In the genomic region with DNA sequence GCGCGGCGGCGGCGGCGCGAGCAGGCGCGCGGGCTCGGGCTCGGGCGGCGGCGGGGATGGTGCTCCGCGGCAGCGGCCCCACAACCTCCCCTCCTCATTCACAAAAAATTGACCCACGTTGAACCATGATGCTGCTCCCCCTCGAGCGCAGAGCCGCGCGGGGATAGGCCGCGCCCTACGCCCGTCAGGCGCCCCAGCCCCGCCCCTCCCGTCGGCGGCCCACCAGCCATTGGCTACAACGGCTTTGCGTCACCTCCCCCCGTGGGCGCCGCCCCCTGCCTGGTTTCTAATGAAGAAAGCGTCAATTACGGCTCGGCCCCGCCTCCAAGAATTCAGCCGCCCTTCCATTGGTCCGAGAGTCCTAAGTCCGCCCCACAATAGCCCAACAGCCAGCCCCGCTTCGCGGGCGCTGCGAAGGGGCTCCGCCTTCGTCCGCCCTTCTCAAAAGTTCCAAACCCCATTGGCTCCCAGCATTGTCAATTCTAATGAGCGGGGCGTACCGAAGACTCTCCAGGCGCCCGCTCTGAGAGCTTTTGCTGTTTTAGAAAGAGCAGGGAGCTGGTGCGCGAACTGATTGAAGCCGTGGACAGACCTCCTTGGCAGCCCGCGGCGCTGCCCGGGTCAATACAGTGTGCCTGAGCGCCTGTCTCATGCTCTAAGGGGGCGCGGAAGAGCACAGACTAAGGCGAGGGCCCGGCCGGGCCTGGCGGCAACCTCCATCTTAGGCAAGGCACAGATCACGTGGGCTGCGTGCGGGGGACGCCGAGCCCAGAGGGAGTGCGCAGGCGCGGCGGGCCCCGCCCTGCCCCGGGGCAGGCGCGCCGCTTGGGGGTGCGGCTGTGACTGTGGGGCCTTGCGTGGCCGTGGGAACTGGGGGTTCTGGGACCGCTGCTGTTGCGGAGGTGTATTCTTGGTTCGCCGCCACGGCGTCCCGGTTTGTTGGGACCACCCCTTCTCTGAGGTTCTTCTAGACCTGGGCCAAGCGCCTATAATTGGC, we compare ENCODE assay signal across 8 mouse cellular contexts. TPM values are rescaled to one million over a fixed set of nuclear protein-coding genes. Genes with fewer than 3 reads are reported as not detected.
DNase-seq lines count a peak whose midpoint lies in the region; ATAC-seq and TF ChIP-seq lines count a peak whose summit lies in the region.

No protein-coding gene starts in this region.

- no peaks in the 10 kb centered on the region for H3K27me3 ChIP-seq in C2C12 (ENCODE audit: control insufficient read depth, insufficient read depth, insufficient read length)
- H3K27me3 ChIP-seq in erythroblast, embryonic 14.5 days (ENCODE audit: control insufficient read depth) = peaks cover 3% of the 10 kb centered on the region; the same call in 1 of the 2 replicates
- H3K27me3 ChIP-seq in heart, embryonic 11.5 days (ENCODE audit: control insufficient read depth, insufficient read depth, low read length) = no peaks in the 10 kb centered on the region
- H3K27me3 ChIP-seq in kidney, embryonic 16.5 days (ENCODE audit: insufficient read depth, low read length) = no peaks in the 10 kb centered on the region
- no peaks in the 10 kb centered on the region for H3K27me3 ChIP-seq in liver, adult 2 months (ENCODE audit: control insufficient read depth, insufficient read depth, low read length)
- H3K27me3 ChIP-seq in myocyte (ENCODE audit: control insufficient read depth, insufficient read depth, insufficient read length) = no peaks in the 10 kb centered on the region
- H3K27me3 ChIP-seq in splenic B cell, adult 2 months (ENCODE audit: control insufficient read depth, insufficient read depth, low read length, poor library complexity, severe bottlenecking) = no peaks in the 10 kb centered on the region

- H3K36me3 ChIP-seq in C2C12 (ENCODE audit: control insufficient read depth, insufficient read depth) = no peaks in the 10 kb centered on the region
- H3K36me3 ChIP-seq in erythroblast, embryonic 14.5 days (ENCODE audit: control insufficient read depth) = no peaks in the 10 kb centered on the region
- H3K36me3 ChIP-seq in heart, embryonic 11.5 days (ENCODE audit: control insufficient read depth, insufficient read depth, low read length) = no peaks in the 10 kb centered on the region
- no peaks in the 10 kb centered on the region for H3K36me3 ChIP-seq in kidney, embryonic 16.5 days (ENCODE audit: insufficient read depth, low read length)
- no peaks in the 10 kb centered on the region for H3K36me3 ChIP-seq in liver, adult 2 months (ENCODE audit: control insufficient read depth, insufficient read depth, low read length)
- no peaks in the 10 kb centered on the region for H3K36me3 ChIP-seq in myocyte (ENCODE audit: control insufficient read depth, insufficient read depth)
- H3K36me3 ChIP-seq in splenic B cell, adult 2 months (ENCODE audit: control insufficient read depth, insufficient read depth, low read length, poor library complexity, severe bottlenecking) = no peaks in the 10 kb centered on the region

- peak overlapping the region; percentile 96 for H3K27ac ChIP-seq in heart, embryonic 11.5 days (ENCODE audit: low read depth, low read length)
- H3K27ac ChIP-seq in kidney, embryonic 16.5 days (ENCODE audit: low read length) = peak overlapping the region; percentile 99
- H3K27ac ChIP-seq in liver, adult 2 months (replicated peaks; ENCODE audit: insufficient read depth, low read depth, low read length) = peak overlapping the region; percentile 98

- H3K4me2 ChIP-seq in heart, embryonic 11.5 days = peak overlapping the region; percentile 80
- peak overlapping the region; percentile 85 for H3K4me2 ChIP-seq in kidney, embryonic 16.5 days (replicated peaks; ENCODE audit: low read depth, low read length)
- peak overlapping the region; percentile 80 for H3K4me2 ChIP-seq in myocyte (ENCODE audit: low read depth)

- H3ac ChIP-seq in C2C12 (ENCODE audit: control insufficient read depth, insufficient read length, low read depth) (peak overlapping the region; percentile 94), myocyte (ENCODE audit: control insufficient read depth, insufficient read length) (peak overlapping the region; percentile 88)

- peaks cover 27% of the 10 kb centered on the region for H3K4me1 ChIP-seq in erythroblast, embryonic 14.5 days (ENCODE audit: control insufficient read depth)
- peaks cover 26% of the 10 kb centered on the region for H3K4me1 ChIP-seq in heart, embryonic 11.5 days (ENCODE audit: control insufficient read depth, insufficient read depth, low read length)
- peaks cover 32% of the 10 kb centered on the region for H3K4me1 ChIP-seq in kidney, embryonic 16.5 days (ENCODE audit: insufficient read depth, low read length)
- H3K4me1 ChIP-seq in liver, adult 2 months (ENCODE audit: control insufficient read depth, insufficient read depth, low read length) = peaks cover 3% of the 10 kb centered on the region

- WGBS in heart, embryonic 11.5 days (ENCODE audit: insufficient replicate concordance) = under 1% methylated on average over 84 of the region's 97 CpGs
- under 1% methylated on average over 83 of the region's 97 CpGs for WGBS in kidney, embryonic 16.5 days
- 3% methylated on average over 93 of the region's 97 CpGs for WGBS in liver, adult 2 months

- peak; percentile 98 for ATAC-seq in heart, embryonic 11.5 days (replicated peaks; ENCODE audit: insufficient number of reproducible peaks, low FRiP score, low TSS enrichment)
- ATAC-seq in kidney, embryonic 16.5 days (ENCODE audit: low FRiP score, low TSS enrichment) = peak; percentile 99

- peak; percentile 96 for TF ChIP-seq POLR2A in brain, embryonic 14.5 days (IDR thresholded peaks at IDR 0.05; ENCODE audit: borderline replicate concordance, extremely low read depth, insufficient read depth, insufficient read length, poor library complexity, severe bottlenecking)
- peak; percentile 75 for TF ChIP-seq POLR2A in liver, adult 2 months (IDR thresholded peaks at IDR 0.05; ENCODE audit: extremely low read depth, insufficient read depth, low read length)
- TF ChIP-seq POLR2A in myocyte (IDR thresholded peaks at IDR 0.05; ENCODE audit: insufficient read length, low read depth) = peak; percentile 77

- H3K79me3 ChIP-seq in C2C12 (ENCODE audit: low read depth) = peaks cover 7% of the 10 kb centered on the region

- DNase-seq in brain, embryonic 14.5 days (ENCODE audit: low read depth) = peak; percentile 100
- DNase-seq in liver, adult 2 months (ENCODE audit: extremely low read depth, low read depth, low spot score) = peak; percentile 97
- DNase-seq in splenic B cell, adult 2 months (ENCODE audit: low read depth, low spot score) = peak; percentile 99

- H3K79me2 ChIP-seq in C2C12 (ENCODE audit: control insufficient read depth, insufficient read depth) (peaks cover 42% of the 10 kb centered on the region), myocyte (ENCODE audit: control insufficient read depth, insufficient read depth) (peaks cover 40% of the 10 kb centered on the region)
- H3K79me2 ChIP-seq in liver, adult 2 months (ENCODE audit: control insufficient read depth, insufficient read depth, low read length) = peaks cover 26% of the 10 kb centered on the region; the same call in 1 of the 2 replicates

- no peak for TF ChIP-seq CTCF in C2C12 (IDR thresholded peaks at IDR 0.05; ENCODE audit: control insufficient read depth, insufficient read depth, insufficient read length)
- TF ChIP-seq CTCF in brain, embryonic 14.5 days (IDR thresholded peaks at IDR 0.05; ENCODE audit: borderline replicate concordance, extremely low read depth, insufficient read depth, insufficient read length) = no peak
- TF ChIP-seq CTCF in liver, adult 2 months (IDR thresholded peaks at IDR 0.05; ENCODE audit: low read depth, low read length) = no peak

- H3K9ac ChIP-seq in heart, embryonic 11.5 days (ENCODE audit: low read depth, low read length) = peak overlapping the region; percentile 89
- peak overlapping the region; percentile 94 for H3K9ac ChIP-seq in kidney, embryonic 16.5 days (replicated peaks; ENCODE audit: low read length)
- peak overlapping the region; percentile 98 for H3K9ac ChIP-seq in liver, adult 2 months (ENCODE audit: low read depth, low read length)

- H3K4me3 ChIP-seq in C2C12 (ENCODE audit: insufficient read depth, poor library complexity, severe bottlenecking) (peak overlapping the region; percentile 66), myocyte (peak overlapping the region; percentile 68)
- peak overlapping the region; percentile 85 for H3K4me3 ChIP-seq in erythroblast, embryonic 14.5 days (replicated peaks)
- H3K4me3 ChIP-seq in heart, embryonic 11.5 days (ENCODE audit: low read depth, low read length) = peak overlapping the region; percentile 82
- H3K4me3 ChIP-seq in kidney, embryonic 16.5 days (ENCODE audit: low read length) = peak overlapping the region; percentile 84
- peak overlapping the region; percentile 98 for H3K4me3 ChIP-seq in liver, adult 2 months (ENCODE audit: insufficient read depth, low read depth, low read length)

- H3K9me3 ChIP-seq in erythroblast, embryonic 14.5 days (ENCODE audit: control insufficient read depth, low read length) = no peaks in the 10 kb centered on the region
- H3K9me3 ChIP-seq in heart, embryonic 11.5 days (replicated peaks; ENCODE audit: control insufficient read depth, low read length) = no peaks in the 10 kb centered on the region
- no peaks in the 10 kb centered on the region for H3K9me3 ChIP-seq in kidney, embryonic 16.5 days (ENCODE audit: low read length)

TF ChIP-seq in C2C12, 6 proteins besides CTCF, POLR2A, EP300 and RAD21:
- TF ChIP-seq USF1 (IDR thresholded peaks at IDR 0.05; ENCODE audit: low read depth) (peak; percentile 89), MYOG (IDR thresholded peaks at IDR 0.05; ENCODE audit: control insufficient read depth, extremely low read depth, insufficient read length) (no peak), MYOD1 (IDR thresholded peaks at IDR 0.05; ENCODE audit: control insufficient read depth, insufficient read length, low read depth) (no peak), FOSL1 (IDR thresholded peaks at IDR 0.05; ENCODE audit: insufficient read depth, low read length, poor library complexity, severe bottlenecking) (no peak), MAX (IDR thresholded peaks at IDR 0.05) (no peak)
TF ChIP-seq in C2C12: peak in this region for 1.

TF ChIP-seq in myocyte, 11 proteins besides CTCF, POLR2A, EP300 and RAD21 (continues in another document):
- TF ChIP-seq SRF (IDR thresholded peaks at IDR 0.05; ENCODE audit: control insufficient read depth, insufficient read length, low read depth) = peak; percentile 89
- no peak for TF ChIP-seq MAX (IDR thresholded peaks at IDR 0.05; ENCODE audit: low read depth)
- TF ChIP-seq TCF3 (IDR thresholded peaks at IDR 0.05; ENCODE audit: insufficient read length, low read depth) = no peak
- peak in 1 of 3 experiments; percentile 33 for TF ChIP-seq MYOG (IDR thresholded peaks at IDR 0.05; ENCODE audit: control insufficient read depth in 1 of 3, insufficient read depth in 1 of 3, insufficient read length in 2 of 3, low read depth in 2 of 3)

RNA-seq across cellular contexts. Expression of gene Hdac4, which starts 15.1 kb away (rescaled TPM):
- polyA plus RNA-seq in C2C12 (2012; fragmentation: generic; extraction: Trizol) (9.6 TPM), myocyte (2012; fragmentation: generic; extraction: Trizol) (21.2 TPM)
- polyA plus RNA-seq in brain, embryonic 14.5 days (2012; rRNA removed) = 17.4 and 21.8 TPM in 2 replicates
- polyA plus RNA-seq in erythroblast, embryonic 14.5 days (2012) = 0.35 and 0.52 TPM in 2 replicates
- 11.4 and 12.5 TPM in 2 replicates for polyA plus RNA-seq in heart, embryonic 11.5 days (2014; fragmentation: Nextera tagmentation; extraction: Ambion mirVana)
- 17.7 and 19.8 TPM in 2 replicates for polyA plus RNA-seq in kidney, embryonic 16.5 days (2015; fragmentation: Nextera tagmentation; extraction: Ambion mirVana)
- total RNA-seq in liver, adult 2 months (2014; rRNA removed) = 5.3 and 7.5 TPM in 2 replicates
- polyA plus RNA-seq in liver, adult 2 months (2012; rRNA removed) = 5.0 and 5.7 TPM in 2 replicates

Comparison
In these comparisons a context has a peak if more than half of its experiments do, and no peak if none do; other contexts are left out.
1. Peak in every context shown above with its lines: DNase-seq, ATAC-seq, H3K4me3 ChIP-seq and H3K27ac ChIP-seq.